Mouse (Mus musculus) adrenal gland, adult 18-20 months (tissue): Measurements from ENCODE around the gene Tgfbi. TPM values are rescaled to one million over a fixed set of nuclear protein-coding genes. Genes with fewer than 3 reads are reported as not detected.

Experiments
- DNase-seq, 2 experiments: peaks; one replicate each; pipeline ENCODE4 v3.0.0; 2021 to 2022; ENCODE audit warnings: low spot score in 2 of 2
- long read RNA-seq, 2 experiments: library from polyadenylated mRNA; stranded (forward); transcript quantifications; one replicate each; pipeline ENCODE4 v2.0.0; 2021
- total RNA-seq, 2 experiments: library from RNA; stranded (reverse); gene quantifications; 1 replicate in 1 of 2; 2 replicates in 1 of 2; pipeline ENCODE4 v1.2.3; 2021

Gene Tgfbi
- 10 to 100 TPM; 38.3 to 86.5 TPM for total RNA-seq
- long read RNA-seq, experiment 1, transcript Tgfbi-201 (17 exons, 2,714 nt) = major isoform, 65 of 70 reads
- long read RNA-seq, experiment 1, partial matches to known transcripts = 1 of 70 reads
- long read RNA-seq, experiment 1, other reads (novel, unspliced or antisense) = 4 of 70 reads
- long read RNA-seq, experiment 2, transcript Tgfbi-201 (17 exons, 2,714 nt) = major isoform, 56 of 66 reads
- long read RNA-seq, experiment 2, partial matches to known transcripts = 7 of 66 reads
- long read RNA-seq, experiment 2, other reads (novel, unspliced or antisense) = 3 of 66 reads

DNA sequence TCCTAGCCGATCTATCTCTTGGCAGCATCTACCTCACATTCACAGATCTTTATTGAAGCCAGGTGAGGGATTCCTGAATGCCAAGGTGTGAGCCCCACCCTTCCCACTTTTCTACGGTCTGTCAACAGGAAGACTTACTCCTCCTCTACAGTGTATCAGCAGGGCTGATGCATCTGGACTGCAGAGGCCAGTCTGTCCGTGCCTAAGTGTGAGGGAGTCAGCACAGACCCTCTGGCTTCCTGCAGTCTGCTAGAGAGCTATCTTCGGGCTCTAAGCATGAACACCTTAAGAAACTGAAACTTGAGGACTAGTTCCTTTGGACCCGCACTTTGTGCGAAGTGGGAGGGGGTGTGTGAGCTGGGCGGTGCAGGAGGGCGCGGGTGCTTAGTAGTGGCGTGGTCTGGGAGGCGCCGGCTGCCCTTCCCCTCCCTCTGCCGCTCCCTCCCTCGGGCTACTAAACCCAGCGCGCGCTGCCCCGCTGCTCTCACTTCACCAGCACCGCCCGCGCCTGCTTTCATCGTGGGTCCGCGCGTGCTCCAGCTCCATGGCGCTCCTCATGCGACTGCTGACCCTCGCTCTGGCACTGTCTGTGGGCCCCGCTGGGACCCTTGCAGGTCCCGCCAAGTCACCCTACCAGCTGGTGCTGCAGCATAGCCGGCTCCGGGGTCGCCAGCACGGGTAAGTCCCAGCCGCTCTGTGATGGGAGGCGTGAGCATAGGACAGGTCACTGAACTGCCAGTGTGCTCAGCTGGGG is at the start of gene Tgfbi:
Tgfbi (plus strand) TSS at position 421 of the 754 bp plus-strand sequence.
- DNase-seq = peak; percentile 54 to 63

DNA sequence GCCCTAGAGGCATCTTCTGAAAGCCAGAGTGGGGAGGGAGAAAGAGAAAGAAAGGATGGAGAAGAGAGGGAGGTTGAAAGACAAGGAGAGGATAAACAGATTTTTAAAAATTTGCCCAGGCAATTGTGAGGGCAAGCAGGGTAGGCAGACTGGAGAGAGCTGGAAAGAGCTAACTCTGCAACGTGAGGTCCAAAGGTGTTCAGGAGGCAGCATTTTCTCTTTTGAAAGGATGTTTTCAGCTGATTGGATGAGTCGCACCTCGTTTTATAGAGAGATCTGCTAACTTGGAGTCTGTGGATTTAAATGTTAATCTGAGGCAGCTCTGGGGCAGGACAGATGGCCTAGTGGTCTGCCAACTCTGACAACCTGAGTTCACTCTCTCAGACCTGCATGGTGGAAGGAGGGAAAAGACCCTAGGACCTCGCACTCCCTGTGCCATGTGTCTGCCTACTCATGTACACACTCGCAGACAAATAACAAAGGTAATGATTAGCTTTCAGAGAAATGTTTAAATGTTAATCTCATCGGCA is 49.4 kb upstream of the Tgfbi start:
- DNase-seq = no peak

DNA sequence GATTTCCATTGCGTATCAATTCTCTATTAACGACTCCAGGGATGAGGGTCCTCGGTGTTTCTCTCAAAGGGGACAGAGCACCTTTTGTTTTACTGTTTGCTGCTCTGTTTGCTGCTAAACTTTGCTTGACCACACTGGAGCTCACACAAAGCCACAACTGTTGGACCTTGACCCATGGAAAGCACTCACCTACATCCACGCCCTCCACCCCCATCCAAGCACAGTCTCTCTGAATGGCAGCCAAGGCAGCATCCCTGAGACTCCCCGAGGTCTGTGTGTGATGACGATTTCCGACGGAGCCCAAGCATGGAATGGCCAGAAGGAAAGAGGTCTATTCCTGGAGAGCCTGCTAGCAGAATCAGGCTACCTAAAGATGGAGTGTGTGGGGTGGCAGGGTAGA is 48.2 kb upstream of the Tgfbi start:
- no peak for DNase-seq

DNA sequence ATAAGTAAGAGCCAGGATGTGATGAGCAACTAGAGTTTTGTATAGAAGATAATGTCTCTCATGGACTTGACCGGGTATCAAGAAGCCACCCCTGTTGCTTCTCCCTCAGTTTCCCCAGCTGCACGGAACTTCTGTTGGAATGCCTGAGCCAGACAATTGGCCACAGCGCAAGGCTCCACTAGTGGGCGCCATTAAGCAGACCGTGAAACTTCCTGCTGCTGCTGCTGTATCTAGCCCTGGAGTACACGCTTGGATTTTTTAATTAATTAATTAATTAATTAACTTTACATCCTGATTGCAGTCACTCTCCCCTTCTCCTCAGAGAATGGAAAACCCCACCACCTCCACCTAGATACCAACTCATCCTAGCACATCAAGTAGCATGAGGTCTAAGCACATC is 46.2 kb upstream of the Tgfbi start:
- peak; percentile 53 to 61 for DNase-seq

DNA sequence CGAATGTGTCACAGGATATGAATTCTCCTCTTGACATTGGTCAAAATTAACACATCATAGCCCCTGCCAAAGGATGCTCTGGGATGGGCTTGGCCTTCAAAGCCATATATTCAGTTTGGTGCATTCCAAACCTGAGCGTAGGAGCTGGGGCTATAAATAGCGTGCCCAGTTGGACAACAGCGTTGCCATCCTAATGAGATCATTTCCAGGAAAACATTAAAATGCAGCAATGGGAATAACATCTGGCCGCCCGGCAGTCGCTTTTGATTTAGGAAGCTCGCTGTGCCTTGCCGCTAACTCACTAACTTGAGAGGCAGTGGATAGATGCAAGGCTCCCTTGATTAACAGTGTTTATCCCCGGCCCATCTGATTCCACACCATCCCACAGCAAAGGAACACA is 43.0 kb upstream of the Tgfbi start:
- DNase-seq = no peak

DNA sequence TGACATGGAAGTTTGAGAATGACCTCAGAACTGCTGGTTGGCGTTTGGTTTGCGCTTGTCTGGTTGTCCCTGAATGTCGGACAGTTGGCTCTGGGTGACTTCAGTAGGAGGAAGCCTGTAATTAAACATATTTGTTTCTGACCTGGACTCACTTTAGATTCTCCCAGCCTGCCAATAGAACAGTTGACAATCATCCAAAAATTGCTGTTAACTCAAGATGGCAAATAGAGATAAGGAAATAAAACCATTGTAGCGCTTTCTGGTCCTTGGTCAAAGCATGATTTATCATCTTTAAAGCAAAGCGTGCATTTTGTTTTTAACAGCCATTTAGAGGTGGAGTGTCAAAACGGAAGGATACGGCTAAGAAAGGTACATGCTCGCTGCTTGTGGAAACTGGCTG is 37.7 kb upstream of the Tgfbi start:
- DNase-seq = no peak

DNA sequence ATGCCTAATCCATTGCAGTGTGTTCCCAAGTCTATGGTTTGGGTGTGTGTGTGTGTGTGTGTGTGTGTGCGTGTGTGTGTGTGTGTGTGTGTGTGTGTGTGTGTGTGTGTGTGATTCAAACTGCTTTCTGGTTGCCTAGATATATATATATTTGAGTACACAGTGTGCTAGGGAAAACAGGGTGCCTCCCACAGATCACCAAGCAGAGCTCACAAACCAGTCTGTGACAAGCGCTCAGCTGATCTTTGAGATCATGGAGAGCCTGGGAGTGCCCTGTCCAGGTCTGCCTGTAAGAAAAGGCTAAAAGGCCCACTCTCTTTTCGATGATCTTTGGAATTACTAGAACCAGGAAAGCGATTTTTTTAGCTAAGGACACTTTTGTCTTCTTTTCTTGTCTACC is 34.2 kb upstream of the Tgfbi start:
- no peak for DNase-seq

DNA sequence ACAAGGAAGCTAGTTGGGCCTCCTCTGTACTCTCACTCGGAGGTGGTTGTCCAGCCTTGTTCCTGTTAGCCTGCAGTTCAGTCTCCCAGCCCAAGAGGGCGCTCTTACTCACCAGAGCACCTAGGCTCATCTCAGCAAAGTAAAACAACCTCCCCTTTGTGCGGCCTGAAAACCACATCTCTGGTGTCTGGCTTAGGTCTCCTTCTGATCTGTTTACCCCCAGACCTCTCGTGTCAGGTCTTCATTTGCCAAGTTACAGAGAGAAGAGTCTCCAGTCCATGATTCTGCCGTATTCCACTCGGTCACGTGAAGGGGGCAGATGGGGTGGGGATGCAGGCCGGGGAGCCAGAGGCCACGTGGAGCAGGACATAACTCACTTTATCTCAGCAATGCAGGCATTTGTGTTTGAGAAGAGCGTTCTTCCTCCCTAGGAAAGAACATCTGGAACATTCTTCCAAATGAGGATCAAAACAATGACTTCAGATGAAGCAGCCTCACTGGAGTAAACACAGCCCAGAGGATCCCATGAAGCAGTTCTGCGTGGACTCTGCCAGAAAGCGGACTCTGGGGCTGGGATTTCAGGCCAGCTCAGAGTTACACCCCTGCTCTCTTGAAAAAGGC is 33.5 kb upstream of the Tgfbi start:
- DNase-seq = peak; percentile 83 to 86

DNA sequence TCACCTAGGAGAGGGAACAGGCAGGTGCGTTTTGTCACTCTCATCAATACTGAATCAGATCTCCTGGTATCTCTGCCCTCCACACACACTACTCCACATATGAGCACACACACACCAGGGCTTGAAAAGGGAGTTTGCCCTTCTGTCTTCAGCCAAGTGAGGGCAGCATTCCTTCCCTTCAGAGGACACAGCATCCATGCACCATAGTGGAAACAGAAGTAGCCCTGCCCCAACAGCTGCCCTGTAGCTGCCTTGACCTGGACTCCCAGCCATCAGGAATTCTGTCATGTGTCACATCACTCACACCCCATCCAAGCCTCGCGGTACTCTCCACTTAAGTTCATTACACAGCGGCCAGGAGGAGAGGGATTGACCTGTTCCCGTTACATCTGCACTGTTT is 31.2 kb upstream of the Tgfbi start:
- no peak for DNase-seq

DNA sequence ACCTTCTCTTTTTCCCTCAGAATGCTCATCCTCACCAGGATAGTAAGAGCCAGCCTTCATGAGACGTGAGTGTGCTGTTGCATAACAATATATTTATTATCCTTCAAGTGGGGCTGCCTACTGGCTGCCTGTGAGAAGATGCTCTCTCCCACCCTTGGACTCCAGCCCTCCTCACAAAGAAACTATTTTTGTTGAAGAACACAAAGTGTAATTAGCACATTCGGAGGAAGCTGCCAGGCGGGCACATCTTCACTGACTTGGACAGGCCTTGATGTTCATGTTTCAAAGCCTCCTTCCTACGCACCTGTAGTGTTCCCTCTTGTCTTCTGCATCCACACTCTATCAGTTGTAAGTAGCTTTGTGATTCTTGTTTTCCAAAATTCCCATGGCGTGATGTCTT is 28.9 kb upstream of the Tgfbi start:
- no peak for DNase-seq

DNA sequence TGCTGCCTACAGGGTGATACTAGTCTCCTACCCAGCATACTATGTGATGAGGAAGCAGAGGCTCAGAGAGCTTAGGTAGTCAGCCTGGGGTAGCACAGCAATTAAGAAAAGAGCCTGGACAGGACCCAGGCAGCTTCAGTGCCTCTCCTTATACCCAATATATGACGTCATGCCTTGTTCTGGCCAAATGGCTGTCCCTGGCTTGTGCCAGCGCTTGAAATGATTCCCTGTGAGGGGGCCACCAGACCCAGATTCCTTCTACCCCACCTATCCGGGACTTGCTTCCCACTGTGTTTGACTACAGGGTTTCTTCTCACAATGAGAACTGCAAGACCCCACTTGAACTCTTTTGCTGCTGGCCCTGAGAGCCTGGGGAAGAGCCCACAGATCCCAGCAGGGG is 27.8 kb upstream of the Tgfbi start:
- no peak for DNase-seq

DNA sequence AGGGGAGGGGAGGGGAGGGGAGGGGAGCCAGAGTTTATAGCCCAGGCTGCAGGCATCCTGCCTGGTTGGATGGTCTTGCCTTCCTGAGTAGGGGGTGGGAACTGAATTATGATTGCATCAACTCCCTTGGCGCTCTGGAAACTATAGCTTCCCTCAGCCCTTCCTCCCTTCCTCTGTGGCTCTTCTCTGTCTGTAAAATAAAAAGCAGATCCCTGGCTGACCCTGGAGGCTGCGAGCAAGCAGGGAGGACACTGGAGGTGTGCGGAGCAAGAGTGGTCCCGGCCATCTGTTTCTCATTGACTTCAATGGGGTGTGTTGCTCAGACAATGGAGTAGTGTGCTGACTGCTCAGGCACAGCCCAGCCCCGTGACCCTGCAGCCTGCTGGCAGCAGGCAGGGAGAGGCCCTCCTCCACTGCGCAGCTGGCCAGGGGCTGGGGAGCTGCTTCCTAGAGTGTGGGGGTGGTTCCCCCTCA is 27.3 kb upstream of the Tgfbi start:
- DNase-seq = no peak

DNA sequence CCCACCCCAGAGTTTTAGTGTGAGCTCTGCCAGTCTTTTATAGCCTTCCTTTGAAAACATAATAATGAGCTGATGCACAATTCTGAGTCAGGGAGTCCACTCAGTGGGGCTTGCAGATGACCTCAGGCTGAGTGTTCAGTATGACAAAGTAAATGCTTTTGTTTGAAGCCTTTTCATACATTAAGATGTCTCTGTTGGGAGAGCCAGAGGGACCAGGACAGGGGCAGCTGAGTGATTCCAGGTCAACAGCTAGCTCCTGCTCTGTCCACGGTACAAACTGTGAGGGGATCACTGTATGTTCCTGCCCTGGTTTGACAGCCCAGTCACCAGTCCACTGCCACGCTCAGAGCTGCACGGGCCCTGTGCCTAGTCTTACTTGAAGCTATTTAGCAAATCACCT is 26.6 kb upstream of the Tgfbi start:
- DNase-seq = no peak

DNA sequence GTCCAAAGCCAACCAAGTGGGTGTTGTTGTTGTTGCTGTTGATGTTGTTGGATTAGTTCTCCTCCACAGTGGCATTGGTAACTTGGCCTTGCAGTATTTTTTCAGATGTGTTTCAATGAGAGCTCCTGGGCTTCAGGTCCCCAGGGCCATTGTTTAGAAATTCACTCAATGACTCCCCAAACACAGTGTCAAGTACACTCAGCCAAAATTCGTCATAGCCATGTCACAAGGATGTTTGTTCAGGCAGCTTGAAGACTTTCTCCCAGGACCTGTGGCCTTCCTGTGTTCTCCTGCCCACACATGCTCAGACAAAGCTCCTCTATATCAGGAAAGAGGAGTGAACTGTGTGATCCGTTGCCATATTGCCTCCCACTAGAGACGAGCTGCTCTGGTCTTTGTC is 23.3 kb upstream of the Tgfbi start:
- no peak for DNase-seq

DNA sequence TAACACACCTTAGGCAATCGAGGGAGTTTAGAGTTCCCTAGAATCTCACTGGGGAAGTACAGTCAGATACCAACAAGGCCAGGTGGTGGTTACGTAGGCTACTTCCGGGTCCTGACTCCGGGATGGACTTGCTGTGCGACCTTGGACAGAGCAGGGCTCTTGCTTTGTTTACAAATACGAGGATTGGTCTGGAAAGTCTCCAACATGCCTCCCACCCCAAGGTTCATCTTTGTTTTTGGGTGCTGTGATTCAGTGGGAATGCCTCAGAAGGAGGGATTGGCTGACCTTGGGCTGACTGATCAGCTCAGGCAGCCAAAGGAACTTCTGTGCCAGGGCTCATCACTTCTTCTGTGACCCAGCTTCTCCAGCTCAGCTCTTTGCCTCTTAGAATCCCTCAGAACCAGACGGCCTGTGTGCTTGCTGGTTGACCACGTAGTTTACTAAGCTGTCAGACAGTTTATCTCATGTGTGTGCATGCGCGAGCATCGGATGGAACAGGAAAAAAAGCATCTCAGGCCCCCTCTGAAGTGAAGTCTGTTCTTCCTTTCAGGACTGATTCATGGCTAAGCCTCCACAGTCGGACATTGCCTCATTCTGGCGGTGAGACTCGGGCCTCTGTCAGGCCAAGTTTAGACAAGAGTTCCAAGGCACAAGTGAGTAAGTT is 20.7 kb upstream of the Tgfbi start:
- peak in 1 of 2 experiments; percentile 52 for DNase-seq

DNA sequence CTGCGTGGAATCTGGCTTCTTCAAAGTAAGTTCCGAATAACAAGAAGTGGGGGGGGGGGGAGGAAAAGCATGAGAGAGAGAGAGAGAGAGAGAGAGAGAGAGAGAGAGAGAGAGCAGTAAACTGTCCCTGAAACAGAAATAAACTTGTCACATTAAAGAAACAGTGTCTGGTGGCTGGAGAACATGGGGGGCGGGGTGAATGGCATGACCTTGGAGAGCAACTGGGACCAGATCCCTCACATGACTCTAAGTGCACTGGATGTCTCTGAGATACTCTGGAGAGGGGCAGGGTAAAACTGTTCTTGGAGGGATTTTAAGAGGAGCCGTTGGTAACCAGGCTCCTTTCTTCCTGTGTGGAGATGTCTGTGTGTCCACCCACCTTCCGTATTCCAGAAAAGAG is 19.1 kb upstream of the Tgfbi start:
- DNase-seq = no peak

DNA sequence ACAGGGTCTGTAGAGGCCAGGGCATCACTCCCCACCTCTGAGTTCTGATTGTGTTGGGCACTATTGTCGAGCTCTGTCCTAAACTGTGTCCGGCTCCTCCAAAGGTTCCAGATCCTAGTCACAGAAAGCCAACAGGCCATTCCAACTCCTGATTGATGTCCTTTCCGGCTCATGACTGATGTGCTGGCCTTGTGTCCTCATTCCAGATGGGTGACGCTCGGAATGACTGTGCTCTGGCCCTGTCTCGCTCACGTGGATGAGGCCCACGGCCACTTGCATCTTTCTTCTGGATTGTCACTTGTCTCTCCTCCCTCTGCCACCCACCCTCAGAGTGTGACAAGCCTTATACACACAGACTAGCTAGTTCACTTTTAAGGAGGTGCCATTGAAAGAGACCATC is 18.1 kb upstream of the Tgfbi start:
- peak; percentile 35 to 66 for DNase-seq

DNA sequence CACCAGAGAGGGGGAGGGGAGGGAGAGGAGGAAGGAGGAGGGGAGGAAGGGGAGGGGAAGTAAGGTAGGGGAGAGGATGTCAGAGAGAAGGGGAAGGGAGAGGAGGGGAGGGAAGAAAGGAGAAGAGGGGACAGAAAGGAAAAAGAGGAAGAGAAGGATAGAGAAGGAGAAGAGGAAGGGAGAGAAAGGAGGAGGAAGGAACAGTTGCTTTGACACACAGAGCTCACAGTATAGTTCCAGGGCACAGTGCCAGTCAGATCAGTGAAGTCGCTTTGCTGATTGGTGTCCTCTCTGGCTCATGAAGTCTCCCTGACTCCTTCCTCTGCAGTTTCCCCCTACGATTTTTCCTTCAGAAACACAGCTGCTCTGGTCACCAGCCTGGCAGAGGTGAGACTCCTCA is 17.4 kb upstream of the Tgfbi start:
- no peak for DNase-seq

DNA sequence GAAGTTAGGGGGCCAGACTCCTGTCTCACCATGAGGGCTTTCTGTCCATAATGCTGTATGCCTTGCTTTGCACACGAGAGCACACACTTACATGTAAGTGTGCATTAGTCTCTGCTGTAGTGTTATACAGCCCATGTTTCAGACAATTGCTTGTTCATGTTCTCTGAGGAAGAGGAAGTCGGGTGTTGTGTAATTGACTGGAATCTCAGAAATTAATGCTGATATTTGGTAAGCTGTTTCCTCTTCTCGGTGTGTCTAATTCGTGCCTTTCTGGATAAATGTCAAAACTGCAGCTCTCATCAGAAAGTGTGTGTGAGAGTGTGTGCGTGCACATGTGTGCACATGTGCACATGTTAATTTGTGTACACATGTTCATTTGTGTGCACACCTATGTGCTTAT is 16.1 kb upstream of the Tgfbi start:
- DNase-seq = no peak

DNA sequence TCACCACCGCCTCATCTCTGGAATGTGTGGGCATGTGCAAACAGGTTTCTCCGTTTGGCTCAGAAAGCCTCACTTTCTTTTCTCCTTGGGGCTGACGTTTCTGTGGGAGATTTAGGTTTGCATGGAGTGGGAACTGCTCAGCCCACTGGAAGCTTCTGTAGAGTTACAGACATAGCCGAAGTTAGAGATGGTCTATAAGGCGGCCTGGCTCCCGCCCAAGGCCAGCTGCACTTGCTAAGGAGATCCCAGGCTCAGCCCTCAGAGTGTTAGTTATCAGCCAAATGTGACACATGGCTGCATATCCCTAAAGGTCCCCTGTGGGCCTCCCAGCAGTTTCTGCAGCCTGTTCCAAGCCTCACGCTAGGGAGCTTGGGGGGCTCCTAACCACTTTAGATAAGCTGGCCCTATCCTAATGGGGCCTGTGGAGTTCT is 15.3 kb upstream of the Tgfbi start:
- no peak for DNase-seq

DNA sequence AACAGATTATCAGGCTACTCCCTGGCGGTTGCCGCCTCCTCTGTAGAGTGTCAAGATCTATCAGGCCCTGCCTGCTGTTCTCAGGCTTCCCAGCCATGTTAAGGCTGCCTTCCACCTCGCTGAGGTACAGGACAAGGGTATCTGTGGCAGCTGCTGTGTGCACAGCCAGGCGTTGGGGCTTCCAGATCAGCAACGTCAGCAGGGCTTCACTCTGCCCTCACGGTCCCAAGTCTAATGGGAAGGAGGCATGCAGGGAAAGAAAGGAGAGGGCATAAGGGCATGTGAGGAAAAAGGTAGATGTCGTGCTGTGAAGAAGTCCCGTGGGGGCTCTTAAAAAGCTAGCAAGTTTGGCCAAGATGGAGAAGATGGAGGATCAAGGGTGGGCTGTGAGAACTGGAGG is 14.1 kb upstream of the Tgfbi start:
- DNase-seq = no peak
